Mouse (Mus musculus) lung, adult 10 weeks (tissue): ENCODE results near the gene Cd34. TPM values are rescaled to one million over a fixed set of nuclear protein-coding genes. Genes with fewer than 3 reads are reported as not detected.

Experiments used
- polyA plus RNA-seq: library from polyadenylated mRNA; stranded (reverse); fragments of 350-450 nt; fragmentation: Illumina TruSeq; extraction: RNeasy Lipid Tissue Mini Kit (QIAGEN cat#74804); gene quantifications from one replicate; pipeline ENCODE4 v1.2.3, GENCODE M21; 2014; ENCODE audit warnings: low read depth, low replicate concordance; ENCODE audit not compliant: insufficient read depth

Gene Cd34
- polyA plus RNA-seq, result 109 TPM

GRCm38 (mm10) chr1:194938715-194939114 lies at the start of gene Cd34:
Gene Cd34 (plus strand): TSS chr1:194938819.

Other genes starting within 250 kb of the Cd34 start
- gene Cd46, start 153.4 kb downstream of the Cd34 start, polyA plus RNA-seq, result 0.63 TPM
- gene Cr1l, start 192.8 kb downstream of the Cd34 start, polyA plus RNA-seq, result 81.0 TPM
- gene Cr2, start 237.9 kb downstream of the Cd34 start, polyA plus RNA-seq, result 3.4 TPM